Mouse (Mus musculus) stomach, postnatal 0 days (tissue): ENCODE measurements around the gene Myo10.
A peak's percentile ranks its signal among the peaks of the same experiment; 100 is the strongest.

Experiments
- CTCF ChIP-seq: IDR thresholded peaks from 2 replicates; pipeline ENCODE4 v1.5.1; 2016; ENCODE audit warnings: antibody characterized with exemption, low read depth, mild to moderate bottlenecking, moderate library complexity
- EP300 ChIP-seq: optimal IDR thresholded peaks from 2 replicates; pipeline ENCODE3; 2016; ENCODE audit warnings: antibody characterized with exemption

DNA sequence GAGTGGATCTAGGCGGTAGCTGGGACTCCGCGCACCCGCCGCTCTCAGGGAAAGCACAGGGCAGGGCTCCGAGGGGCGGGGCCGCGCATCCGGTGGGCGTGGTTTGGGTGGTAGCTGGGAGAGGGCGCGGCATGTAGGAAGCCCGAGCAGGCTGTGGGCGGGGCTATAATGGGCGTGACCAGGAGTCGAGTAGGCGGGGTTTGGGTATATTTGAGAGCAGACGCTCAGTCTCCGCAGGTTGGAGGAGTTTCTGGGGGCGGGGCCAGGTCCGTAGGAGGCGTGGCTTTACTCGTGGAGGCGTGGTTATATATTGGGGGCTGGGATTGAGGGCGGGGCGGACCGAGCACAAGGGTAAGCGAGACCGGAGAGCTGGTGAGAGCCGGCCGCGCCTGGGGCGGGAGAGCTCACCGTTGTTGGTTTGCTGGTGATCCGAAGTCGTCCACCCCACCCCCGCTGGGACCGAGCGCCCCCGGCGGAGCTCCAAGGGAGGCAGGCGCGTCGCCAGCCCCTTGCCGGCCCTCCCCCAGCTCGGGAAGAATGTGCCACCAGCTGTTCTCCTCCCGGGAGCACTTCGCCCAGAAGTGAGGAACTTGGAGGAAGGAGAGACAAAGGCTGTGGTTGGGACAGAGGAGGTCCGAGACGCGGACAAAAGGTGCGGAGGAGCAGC is at the start of gene Myo10:
- peak; percentile 55 for TF ChIP-seq CTCF
- TF ChIP-seq EP300 = no peak
